Mouse (Mus musculus): Measurements from ENCODE around the gene Pik3cd.
"Not testable (repeated sequence)": the region's sequence is repeated elsewhere in the genome, so short reads cannot be mapped to it uniquely, and the experiment has no call there.

The Pik3cd gene

GRCm38 (mm10) chr4:149650493-149651193, 51.7 kb downstream of the Pik3cd start:
- peak; percentile 73 for DNase-seq (ENCODE audit: low spot score)

GRCm38 (mm10) chr4:149648031-149648805, 54.2 kb downstream of the Pik3cd start:
- DNase-seq (ENCODE audit: low spot score), result no peak

GRCm38 (mm10) chr4:149645761-149646160, 56.6 kb downstream of the Pik3cd start:
- DNase-seq (ENCODE audit: low spot score), result no peak

- no peak for DNase-seq (ENCODE audit: low spot score)
Measured at GRCm38 (mm10) chr4:149641956-149642355, 60.4 kb downstream of the Pik3cd start.

GRCm38 (mm10) chr4:149641400-149641799, 61.0 kb downstream of the Pik3cd start:
- DNase-seq (ENCODE audit: low spot score), result no peak

GRCm38 (mm10) chr4:149640831-149641230, 61.5 kb downstream of the Pik3cd start:
- DNase-seq (ENCODE audit: low spot score), result no peak

GRCm38 (mm10) chr4:149637942-149638341, 64.4 kb downstream of the Pik3cd start:
- no peak for DNase-seq (ENCODE audit: low spot score)

GRCm38 (mm10) chr4:149635915-149636415, 66.4 kb downstream of the Pik3cd start:
- DNase-seq (ENCODE audit: low spot score), result no peak

- DNase-seq (ENCODE audit: low spot score), result no peak
Measured at GRCm38 (mm10) chr4:149634966-149635365, 67.4 kb downstream of the Pik3cd start.

- DNase-seq (ENCODE audit: low spot score), result no peak
Measured at GRCm38 (mm10) chr4:149634157-149634556, 68.2 kb downstream of the Pik3cd start.

GRCm38 (mm10) chr4:149632670-149633307, 69.6 kb downstream of the Pik3cd start:
- peak; percentile 42 for DNase-seq (ENCODE audit: low spot score)

- DNase-seq (ENCODE audit: low spot score), result no peak
Measured at GRCm38 (mm10) chr4:149628810-149629209, 73.6 kb downstream of the Pik3cd start.

GRCm38 (mm10) chr4:149628372-149628771, 74.0 kb downstream of the Pik3cd start:
- DNase-seq (ENCODE audit: low spot score), result no peak

GRCm38 (mm10) chr4:149626809-149627208, 75.6 kb downstream of the Pik3cd start:
- DNase-seq (ENCODE audit: low spot score), result no peak

- no peak for DNase-seq (ENCODE audit: low spot score)
Measured at GRCm38 (mm10) chr4:149623711-149624110, 78.7 kb downstream of the Pik3cd start.

GRCm38 (mm10) chr4:149621286-149621685, 81.1 kb downstream of the Pik3cd start:
- no peak for DNase-seq (ENCODE audit: low spot score)

- no peak for DNase-seq (ENCODE audit: low spot score)
Measured at GRCm38 (mm10) chr4:149619988-149620387, 82.4 kb downstream of the Pik3cd start.

GRCm38 (mm10) chr4:149616999-149617398, 85.4 kb downstream of the Pik3cd start:
- DNase-seq (ENCODE audit: low spot score), result not testable (repeated sequence)

GRCm38 (mm10) chr4:149614869-149615268, 87.5 kb downstream of the Pik3cd start:
- no peak for DNase-seq (ENCODE audit: low spot score)

GRCm38 (mm10) chr4:149613497-149613896, 88.9 kb downstream of the Pik3cd start:
- DNase-seq (ENCODE audit: low spot score), result not testable (repeated sequence)

- peak; percentile 68 for DNase-seq (ENCODE audit: low spot score)
Measured at GRCm38 (mm10) chr4:149611376-149612044, 90.9 kb downstream of the Pik3cd start.
